Mouse (Mus musculus): Measurements from ENCODE around the gene Trdn.

Trdn gene

DNA sequence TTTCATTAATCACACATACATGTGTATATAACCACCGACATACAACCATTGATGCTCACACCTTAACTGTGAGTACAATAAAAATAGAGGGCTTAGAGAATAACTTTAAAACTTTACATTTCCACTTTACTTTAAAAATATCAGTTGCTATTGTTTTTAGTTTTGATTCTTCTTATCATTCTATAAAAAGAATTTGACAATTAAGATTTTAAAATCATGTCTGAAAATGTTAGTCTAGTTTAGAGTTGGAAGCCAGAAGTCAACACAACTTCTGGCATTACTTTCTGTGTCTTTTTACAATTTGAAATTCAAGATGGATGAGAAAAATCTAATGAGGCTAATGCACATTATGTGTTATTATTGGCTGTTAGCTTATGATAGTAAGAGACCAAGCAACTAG, at the start of gene Trdn:
Gene Trdn, plus strand, starts transcription at position 301 of the 400 bp plus-strand sequence.
- DNase-seq, result no peak

DNA sequence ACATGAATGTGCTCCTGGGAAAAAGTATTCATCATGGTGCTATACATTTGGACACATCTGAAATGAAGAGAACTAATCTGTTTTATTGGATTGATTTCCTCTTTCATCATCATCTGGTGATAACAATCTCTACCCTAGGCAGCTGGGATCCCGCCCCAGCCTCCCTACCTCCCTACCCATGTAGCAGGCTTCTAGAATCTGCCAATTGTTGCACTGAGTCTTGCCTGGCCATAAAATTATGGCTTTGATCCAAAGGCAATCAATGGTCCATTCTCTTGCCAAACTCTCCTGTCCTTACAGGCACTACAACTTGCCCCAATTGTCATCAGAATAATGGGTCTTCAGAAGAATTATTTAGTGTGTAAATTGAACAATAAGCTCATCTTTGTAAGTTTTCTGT, 19.6 kb upstream of the Trdn start:
- no peak for DNase-seq

DNA sequence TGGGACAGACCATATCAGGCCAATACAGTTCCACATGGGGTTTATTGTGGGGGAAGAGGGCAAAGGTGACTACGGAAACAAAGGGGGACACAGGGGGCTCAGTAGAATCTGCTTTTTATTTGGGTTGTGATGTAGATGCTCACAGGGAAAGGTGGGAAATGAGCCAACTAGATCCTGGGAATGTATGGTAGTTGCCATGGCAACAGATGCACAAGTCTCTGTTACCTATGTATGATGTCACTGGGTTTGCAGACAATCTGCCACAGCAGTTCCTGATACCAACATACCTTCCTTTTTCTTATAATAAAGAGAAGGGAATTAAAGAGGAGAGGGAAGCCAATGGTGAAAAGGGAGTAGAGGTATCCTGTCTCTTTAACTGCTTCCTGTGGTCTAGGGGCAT, 14.8 kb upstream of the Trdn start:
- no peak for DNase-seq

DNA sequence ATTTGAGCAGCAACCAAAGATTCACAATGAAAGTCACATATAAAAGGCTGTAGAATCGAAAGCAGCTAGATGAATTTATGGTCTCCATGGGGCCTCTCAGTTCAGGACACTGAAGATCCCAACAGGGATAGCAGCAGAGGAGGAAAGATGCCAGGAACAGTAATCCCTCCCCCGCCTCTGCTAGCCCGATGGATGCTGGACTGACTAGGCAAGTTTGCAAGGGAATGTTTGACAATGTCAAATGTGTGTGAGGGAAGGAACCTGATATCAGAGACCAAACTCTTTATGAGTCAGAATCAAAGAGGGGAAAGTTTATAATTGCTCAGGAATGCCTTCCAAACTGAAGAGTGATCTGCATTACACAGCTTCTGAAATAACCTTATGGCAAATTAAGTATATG, 7.2 kb upstream of the Trdn start:
- no peak for DNase-seq

DNA sequence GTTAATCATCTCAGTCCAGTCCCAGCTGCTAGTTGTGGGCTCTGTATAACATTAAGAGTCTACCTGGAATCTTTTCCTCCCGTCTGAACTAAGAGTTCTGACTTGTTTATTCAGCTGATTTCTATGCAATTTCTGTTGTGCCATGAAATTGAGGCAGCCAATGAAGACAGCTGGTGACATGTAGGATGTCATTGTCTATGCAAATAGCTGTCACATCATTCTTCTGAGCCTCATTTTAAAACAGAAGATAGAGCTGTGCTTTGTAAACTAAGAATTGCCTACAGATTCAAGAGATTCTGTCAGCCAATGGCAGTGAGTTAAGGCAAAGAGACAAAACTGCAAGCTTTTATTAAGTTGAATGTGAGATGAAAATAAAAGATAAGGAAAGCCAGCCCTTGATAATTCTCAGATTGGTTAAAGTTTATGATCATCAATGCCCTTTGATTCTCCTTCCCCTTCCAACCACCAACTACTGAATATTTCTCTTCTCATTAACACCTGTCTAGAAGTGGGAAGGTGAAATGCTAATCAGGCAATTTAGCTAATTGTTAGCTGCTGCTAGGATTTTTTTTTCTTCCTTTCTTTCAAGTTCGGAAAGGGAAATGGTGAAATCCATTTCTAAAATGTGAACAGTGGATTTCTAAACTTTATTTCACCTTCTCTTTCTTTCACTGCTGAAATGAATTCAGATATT, 1.9 kb downstream of the Trdn start:
- DNase-seq, result no peak

DNA sequence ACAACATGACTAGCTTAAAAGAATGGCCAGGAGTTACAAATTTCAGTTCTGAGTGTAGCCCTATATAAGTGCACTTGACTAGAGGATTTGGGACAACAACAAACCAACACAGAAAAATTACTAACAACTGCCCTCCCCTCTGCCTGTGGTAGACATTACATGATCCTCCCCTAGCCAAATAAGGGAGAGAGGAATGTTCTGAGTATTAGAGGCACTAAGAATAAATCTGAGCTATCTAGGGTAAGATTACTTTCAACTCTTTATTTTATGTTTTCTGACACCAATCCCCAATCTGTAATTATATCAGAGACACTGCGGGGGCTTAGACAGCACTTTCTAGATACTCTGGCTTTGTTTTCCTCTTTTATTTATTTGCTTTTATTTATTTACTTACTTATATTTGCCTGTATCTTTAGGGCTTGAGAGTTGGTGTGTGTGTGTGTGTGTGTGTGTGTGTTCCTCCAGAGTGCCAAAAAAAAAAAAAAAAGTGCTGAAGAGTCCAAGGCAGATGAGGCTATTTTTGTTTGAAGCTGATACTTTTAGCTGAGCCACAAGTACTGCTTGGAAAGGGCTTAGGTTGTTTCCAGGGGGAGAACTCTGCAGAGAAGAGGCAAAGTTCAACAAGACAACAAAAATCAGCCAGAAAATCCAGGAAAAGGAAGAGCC, 2.7 kb downstream of the Trdn start:
- DNase-seq, result no peak

DNA sequence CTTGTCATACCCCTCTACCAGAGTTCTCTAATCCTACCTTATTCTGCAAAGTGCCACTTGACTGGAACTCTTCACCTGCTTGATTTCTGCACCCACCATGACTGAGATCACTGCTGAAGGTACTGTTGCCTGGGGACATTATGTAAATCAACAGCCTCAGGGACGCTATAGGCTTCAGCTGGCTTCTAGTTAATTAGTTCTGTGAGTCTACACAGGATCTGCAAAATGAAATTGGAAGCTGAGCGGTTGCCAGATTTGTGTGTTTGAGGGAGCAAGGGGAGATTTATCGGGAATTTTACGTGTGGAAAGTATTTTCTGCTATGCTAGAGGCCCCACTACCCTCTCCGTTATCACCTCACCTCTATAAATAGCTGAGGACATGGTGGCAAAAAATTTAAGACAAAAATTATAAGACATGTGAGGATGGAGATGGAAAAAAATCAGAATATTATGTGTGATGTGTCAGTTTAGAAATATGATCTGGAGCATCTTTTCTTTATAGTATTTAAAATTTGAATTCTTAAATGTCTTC, 3.3 kb downstream of the Trdn start:
- no peak for DNase-seq

DNA sequence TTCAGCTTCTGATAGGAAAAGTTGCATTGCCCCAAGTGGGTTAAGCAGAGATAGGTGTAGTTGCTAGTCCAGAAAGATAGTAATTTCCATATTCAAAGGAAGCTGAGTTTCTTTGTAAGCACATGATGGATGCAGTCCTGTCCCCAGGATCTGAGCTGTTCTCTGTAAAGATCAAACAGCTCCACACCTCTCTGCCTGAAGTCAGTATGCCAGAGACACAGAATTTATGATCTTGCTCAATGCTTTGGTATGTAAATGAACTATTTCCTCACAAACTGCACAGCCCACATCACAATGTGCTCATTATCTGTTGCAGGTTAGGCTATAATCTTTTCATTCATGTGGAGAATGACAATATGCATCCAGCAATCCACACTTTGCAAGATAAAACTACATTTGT, 8.0 kb downstream of the Trdn start:
- no peak for DNase-seq

DNA sequence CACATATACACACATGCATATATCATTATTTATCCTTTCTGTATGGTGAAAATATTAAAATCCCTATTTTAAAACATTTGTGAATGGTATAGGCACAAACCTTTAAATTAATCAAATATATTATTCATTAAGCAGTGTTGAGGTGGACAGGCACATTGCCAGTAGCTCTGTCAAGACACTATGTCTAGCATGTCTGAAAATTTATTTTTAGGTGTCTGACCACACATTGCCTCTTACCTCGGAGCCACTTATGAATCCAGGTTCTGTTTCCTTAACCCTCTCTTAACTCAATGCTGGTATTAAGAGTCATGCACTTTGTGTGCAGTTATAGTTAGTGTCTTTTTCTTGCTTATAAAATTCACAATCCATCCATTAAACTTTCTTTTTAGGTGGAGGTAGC, 12.0 kb downstream of the Trdn start:
- no peak for DNase-seq

DNA sequence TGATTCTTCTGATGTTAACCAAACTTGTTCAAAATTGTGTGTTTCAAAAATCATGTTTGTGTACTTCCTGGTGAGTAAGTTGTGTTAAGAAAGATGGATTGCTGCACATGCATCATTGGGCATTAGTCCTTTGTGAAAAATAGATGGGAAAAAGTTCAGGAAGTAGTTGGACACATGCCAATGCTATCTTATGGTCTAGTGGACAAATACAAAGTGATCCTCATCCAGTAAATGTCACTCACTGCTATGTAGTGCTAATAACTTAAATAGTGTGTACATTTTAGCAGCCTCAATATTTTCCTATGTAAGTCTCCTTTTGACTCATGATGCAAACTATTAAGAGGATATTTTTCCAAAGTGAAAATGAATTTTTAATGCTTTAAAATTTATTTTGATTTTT, 27.6 kb downstream of the Trdn start:
- DNase-seq, result no peak

DNA sequence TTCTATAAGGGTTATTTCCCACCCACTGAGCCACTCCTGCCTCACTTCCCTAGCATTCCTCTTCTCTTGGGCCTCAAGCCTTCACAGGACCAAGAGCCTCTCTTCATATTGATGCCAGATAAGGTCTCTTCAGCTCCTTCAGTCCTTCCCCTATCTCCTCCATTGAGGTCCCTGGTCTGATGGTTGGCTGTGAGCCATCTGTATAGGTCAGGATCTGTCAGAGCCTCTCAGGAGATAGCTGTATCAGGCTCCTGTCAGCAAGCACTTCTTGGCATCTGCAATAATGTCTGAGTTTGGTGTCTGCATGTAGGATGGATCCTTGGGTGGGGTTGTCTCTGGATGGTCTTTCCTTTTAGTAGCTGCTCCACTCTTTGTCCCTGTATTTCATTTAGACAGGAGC, 42.7 kb downstream of the Trdn start:
- DNase-seq, result no peak

DNA sequence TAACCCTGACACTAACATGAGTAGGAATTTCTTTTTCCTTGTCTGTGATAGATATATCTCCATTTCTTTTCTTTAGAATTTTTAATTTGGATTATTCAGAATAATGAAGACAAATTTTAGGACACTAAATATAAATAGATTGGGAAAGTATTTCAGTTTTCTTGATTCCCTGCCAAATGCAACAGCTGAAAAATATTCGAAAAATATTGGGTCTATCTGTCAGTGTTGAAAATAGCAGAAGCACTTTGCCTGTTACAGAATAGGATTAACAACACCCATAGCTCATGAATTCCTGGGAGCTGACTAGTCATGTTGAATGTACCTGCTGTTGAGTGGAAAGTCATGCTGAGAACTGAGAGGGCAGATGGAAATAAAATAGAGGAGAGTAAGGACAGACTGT, 64.6 kb downstream of the Trdn start:
- DNase-seq, result no peak

DNA sequence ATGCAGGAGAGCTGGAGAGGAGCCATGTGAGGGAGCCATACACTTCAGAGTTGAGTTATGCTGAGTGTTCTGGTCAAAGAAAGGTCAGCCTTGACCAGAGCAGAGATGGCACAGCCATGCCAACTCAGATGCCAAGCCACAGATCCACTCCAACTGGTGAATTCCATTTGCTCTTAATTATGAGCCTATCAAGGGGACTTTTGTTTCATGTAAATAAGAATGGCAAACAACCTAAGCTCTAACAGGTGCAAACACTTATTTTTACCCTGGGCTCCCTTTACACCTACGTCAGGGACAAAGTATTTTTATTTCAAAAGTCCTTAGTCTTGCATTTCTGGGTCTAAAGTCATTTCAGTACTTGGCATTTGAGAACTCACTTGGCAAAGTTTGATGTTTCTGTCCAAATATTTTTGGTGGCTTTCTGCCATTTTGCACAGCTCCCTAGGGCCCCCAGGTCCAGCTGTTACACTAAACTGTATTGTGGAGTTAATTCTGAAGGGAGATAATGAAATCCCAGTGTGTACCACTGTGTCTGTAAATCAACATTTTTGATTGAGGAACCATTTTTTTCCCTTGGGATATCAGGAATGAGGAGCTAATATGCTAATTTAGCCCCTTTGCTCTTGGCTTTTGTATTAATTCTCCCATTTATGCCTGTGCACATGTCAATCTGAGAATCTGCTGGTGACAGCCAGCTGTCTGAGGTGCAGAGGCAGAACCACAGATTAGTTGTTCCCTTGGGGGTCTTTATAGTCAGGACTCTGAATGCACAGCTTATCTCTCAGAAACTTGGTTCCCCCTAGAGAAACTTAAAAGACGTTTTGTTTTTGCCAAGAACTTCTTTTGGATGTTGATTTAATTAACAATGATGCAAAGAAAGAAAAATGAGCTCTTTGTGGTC, 99.6 kb downstream of the Trdn start:
- no peak for DNase-seq

DNA sequence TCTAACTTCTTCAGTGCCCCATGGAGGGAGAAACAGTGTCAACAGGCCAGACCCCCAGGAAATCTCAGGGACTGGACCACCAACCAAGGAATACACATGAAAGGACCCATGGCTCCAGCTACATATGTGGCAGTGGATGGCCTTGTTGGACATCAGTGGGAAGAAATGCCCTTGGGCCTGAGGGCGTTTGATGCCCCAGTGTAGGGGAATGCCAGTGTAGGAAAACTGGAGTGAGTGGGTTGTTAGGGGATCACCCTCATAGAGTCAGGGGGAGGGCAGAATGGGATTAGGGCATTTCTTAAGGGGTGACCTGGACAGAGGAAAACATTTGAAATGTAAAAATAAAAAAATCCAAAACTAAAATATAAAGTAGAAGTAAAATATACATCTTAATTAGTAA, 108.7 kb downstream of the Trdn start:
- no peak for DNase-seq

DNA sequence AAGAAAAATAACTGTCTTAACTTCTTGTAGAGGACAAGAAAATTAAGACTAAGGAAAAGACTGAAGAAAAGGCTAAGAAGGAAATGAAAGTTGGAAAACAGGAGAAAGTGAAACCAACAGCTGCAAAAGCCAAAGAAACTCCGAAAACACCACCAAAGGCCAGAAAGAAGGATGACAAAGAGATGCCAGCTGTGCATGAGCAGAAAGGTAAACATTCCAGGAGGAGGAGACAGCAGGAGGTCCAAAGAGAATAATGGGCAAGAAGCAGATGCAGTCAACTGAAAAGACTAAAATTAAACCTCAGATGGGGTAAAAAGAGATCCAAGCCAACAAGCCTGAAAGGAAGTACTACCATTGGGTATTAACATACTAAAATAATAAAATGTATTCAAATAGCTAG, 115.6 kb downstream of the Trdn start:
- DNase-seq, result no peak

DNA sequence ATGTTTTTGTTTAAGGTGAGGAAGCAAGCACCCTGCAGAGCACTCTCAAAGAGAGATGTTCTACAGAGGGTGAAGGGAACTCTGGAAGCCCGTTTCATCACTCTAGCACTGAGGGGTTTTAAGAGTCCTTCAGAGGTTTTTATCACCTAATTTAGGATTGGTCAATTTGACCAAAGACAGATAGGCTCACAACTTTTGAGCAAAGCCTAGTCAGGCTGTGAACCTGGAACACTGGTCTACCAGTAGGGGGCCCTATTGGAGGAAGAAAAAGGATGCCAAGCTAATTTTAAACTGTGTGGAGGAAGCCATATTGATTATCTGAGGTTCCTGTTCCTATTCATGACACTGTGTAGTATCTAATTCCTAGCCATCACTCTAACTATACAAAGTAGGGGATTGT, 117.9 kb downstream of the Trdn start:
- no peak for DNase-seq

DNA sequence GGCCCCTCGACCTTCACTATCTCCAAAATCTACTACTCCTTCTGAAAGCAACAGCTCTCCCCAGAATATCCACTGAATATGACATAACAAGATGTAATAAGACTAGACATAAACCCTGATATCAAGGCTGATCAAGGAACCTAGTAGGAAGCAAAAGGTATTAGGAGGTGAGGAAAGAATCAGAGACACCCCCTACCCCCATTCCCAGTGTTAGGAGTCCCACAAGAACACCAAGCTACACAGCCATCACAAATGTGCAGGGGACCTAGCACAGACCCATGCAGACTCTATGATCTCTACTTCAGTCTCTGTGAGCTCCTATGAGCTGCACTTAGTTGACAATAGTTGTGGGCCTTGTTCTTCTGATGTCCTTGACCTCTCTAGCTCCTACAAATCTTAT, 130.1 kb downstream of the Trdn start:
- no peak for DNase-seq

DNA sequence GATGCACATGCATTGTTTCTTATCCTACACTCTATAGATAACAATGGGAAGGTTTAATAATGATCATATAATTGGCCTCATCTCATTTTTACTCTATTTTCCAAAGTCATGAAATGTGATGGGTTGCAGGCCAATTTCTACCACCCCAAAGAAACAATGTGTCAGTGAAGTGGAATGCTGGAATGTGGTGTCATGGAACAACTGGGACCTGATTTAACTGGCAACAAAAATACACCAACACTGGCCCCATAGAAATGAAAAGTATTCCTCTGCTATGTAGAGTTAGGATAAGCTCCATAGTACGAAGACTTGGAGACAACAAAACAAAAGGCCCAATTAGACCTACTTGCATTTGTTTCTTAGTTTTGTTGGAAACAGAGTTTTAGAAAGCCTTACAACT, 173.6 kb downstream of the Trdn start:
- DNase-seq, result no peak

DNA sequence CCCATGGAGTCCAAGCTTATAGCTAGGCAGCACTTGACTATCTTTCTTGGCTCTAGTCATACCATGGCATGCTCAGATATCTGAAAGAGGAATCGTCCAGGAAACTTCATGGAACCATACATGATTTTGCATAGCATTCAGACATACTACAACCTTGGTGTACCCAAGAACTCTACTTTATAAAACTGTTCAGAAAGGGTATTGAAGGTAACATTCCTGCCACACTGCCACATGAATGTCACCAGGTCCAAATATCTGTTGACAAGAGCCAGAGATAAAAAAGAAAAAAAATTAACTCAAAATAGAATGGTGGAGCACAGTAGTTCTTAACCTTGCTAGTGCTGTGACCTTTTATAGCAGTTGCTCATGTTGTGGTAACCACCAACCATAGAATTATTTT, 175.8 kb downstream of the Trdn start:
- no peak for DNase-seq

DNA sequence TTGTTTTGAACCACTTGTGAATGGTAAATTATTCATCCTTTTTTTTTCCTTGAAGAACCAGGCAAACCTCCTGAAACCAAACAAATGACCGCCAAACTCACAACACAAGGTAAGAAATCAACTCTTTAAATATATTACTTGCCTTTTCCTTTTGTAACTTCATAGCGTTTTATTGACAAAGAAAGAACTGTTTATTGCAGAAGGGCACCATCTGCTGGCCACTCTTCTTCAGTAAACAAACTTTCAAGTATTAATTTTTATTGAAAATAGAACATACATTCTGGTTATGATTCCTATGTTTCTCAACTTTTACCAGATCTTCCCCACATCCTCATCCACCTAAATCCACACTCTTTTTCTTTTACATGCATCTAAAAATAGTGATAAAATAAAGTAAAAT, 224.6 kb downstream of the Trdn start:
- DNase-seq, result no peak

DNA sequence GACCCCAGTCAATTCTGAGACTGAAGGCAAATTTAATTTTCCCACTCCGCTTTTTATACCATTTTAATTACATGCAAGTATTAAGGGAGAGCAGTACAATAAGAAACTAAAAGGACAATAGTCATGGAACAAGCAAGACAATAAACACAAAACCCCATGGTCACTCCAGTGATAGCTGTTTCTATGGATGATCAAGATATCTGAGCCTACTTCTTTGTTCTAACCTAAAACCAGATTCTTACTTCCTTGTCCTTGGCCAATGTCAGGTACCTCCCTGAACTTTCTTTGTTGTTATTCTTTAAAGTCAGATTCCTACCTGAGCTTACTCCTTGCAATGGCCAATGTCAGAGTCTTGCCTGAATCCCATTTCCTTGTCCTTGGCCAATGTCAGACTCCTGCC, 272.7 kb downstream of the Trdn start:
- DNase-seq, result no peak

DNA sequence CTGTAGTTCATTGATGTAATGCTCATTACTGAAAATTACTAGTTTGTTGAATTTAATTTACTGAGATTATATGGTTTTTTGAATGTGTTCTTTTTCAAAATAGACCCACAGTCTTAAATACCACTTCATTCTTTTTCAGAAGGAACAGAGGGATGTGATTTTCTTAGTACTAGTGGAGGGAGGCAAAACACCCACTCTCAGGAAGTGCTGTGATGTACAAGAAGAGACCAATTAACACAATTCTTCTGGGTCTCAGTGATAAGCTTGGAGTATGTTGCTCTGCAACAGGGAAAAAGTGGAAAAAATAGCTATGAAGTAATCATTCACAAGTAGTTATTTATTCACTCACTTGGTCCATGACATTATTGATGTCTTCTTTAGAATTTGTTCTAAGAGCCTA, 286.2 kb downstream of the Trdn start:
- no peak for DNase-seq

DNA sequence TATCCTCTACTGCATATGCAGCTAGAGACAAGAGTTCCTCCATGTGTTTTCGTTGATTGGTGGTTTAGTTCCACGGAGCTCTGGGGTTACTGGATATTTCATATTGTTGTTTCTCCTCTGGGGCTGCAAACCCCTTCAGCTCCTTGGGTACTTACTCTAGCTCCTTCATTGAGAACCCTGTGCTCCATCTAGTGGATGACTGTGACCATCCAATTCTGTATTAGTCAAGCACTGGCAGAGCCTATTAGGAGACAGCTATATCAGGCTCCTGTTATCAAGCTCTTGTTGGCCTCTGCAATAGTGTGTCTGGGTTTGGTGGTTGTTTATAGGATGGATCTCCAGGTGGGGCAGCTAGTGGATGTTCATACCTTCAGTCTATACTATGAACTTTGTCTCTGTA, 290.2 kb downstream of the Trdn start:
- no peak for DNase-seq

Data from kidney, adult 18-20 months (tissue).